Mouse (Mus musculus) forebrain, embryonic 11.5 days (tissue): ENCODE data around the gene Pptc7. TPM values are rescaled to one million over a fixed set of nuclear protein-coding genes. Genes with fewer than 3 reads are reported as not detected.

Experiments
- ATAC-seq: fragments of 200-750 bp; cut with Nextera tagmentation; replicated peaks from 2 replicates; pipeline ENCODE4 v1.8.0; 2017; ENCODE audit warnings: moderate TSS enrichment; ENCODE audit not compliant: low FRiP score
- DNase-seq: peaks from one replicate; pipeline ENCODE4 v3.0.0-alpha.2; 2017; ENCODE audit warnings: low spot score
- H3K27ac ChIP-seq: fragments of 300-500 bp; sonication (generic); 2 replicates; pipeline ENCODE4 v1.5.1; 2014; ENCODE audit warnings: low read depth, low read length
- H3K27me3 ChIP-seq: fragments of 300-500 bp; sonication (generic); 2 replicates; pipeline ENCODE4 v1.6.1; 2014; ENCODE audit warnings: mild to moderate bottlenecking, low read length, mixed read lengths; ENCODE audit not compliant: control insufficient read depth, insufficient read depth
- H3K36me3 ChIP-seq: fragments of 300-500 bp; sonication (generic); 2 replicates; pipeline ENCODE4 v1.6.1; 2014; ENCODE audit warnings: mild to moderate bottlenecking, low read length, moderate library complexity, mixed read lengths; ENCODE audit not compliant: control insufficient read depth, insufficient read depth
- H3K4me1 ChIP-seq: fragments of 300-500 bp; sonication (generic); replicated peaks from 2 replicates; pipeline ENCODE4 v1.6.1; 2014; ENCODE audit warnings: low read length, mixed read lengths; ENCODE audit not compliant: control insufficient read depth, insufficient read depth
- H3K4me2 ChIP-seq: fragments of 300-500 bp; sonication (generic); 2 replicates; pipeline ENCODE4 v1.6.1; 2014; ENCODE audit warnings: low read depth, mild to moderate bottlenecking, low read length, moderate library complexity, mixed read lengths; ENCODE audit not compliant: severe bottlenecking
- H3K4me3 ChIP-seq: fragments of 300-500 bp; sonication (generic); 2 replicates; pipeline ENCODE4 v1.5.1; 2014; ENCODE audit warnings: low read depth, low read length
- H3K9ac ChIP-seq: fragments of 300-500 bp; sonication (generic); 2 replicates; pipeline ENCODE4 v1.6.1; 2014; ENCODE audit warnings: low read length
- H3K9me3 ChIP-seq: fragments of 300-500 bp; sonication (generic); 2 replicates; pipeline ENCODE4 v1.6.1; 2016; ENCODE audit warnings: low read length, mixed read lengths; ENCODE audit not compliant: control insufficient read depth
- WGBS: fragments of 180-500 bp; shearing (Covaris S2); extraction: QIAGEN DNeasy Blood & Tissue Kit; methylation state at CpG from one replicate; pipeline ENCODE4 v1.1.7; 2014; 5-methylcytosine and 5-hydroxymethylcytosine counted together
- polyA plus RNA-seq: library from polyadenylated mRNA; unstranded; fragments of >200 nt; fragmentation: Nextera tagmentation; extraction: Ambion mirVana; gene quantifications from 2 replicates; pipeline ENCODE4 v1.2.1, GENCODE M21; 2014

Pptc7 gene
- polyA plus RNA-seq, 1 experiment from 2014 or later: 9.1 TPM

GRCm38 (mm10) chr5:122245186-122245585 lies 39.0 kb upstream of the Pptc7 start:
- no peaks in the 10 kb centered on the region for H3K36me3 ChIP-seq

GRCm38 (mm10) chr5:122246547-122247167 lies 37.5 kb upstream of the Pptc7 start:
- WGBS: 89% methylated on average over 10 of the region's 10 CpGs
- Histone ChIP-seq H3K4me2 (no peak overlapping the region), H3K9ac (no peak overlapping the region), H3K36me3 (no peaks in the 10 kb centered on the region), H3K4me3 (no peak overlapping the region), H3K27me3 (no peaks in the 10 kb centered on the region), H3K9me3 (no peaks in the 10 kb centered on the region), H3K4me1 (peaks cover 5% of the 10 kb centered on the region; the same call in 1 of the 2 replicates), H3K27ac (no peak overlapping the region)
- no peak for DNase-seq
- ATAC-seq: no peak

More at GRCm38 (mm10) chr5:122245186-122245585, 39.0 kb upstream of the Pptc7 start:
- no peak overlapping the region for H3K4me2 ChIP-seq
- no peak for ATAC-seq
- DNase-seq: no peak
- no peak overlapping the region for H3K27ac ChIP-seq
- WGBS: 70% methylated on average over 3 of the region's 3 CpGs
- H3K9ac ChIP-seq: no peak overlapping the region
- no peak overlapping the region for H3K4me3 ChIP-seq
- no peaks in the 10 kb centered on the region for H3K9me3 ChIP-seq
- no peaks in the 10 kb centered on the region for H3K27me3 ChIP-seq
- H3K4me1 ChIP-seq: peaks cover 5% of the 10 kb centered on the region; the same call in 1 of the 2 replicates

- 93% methylated on average over 11 of the region's 11 CpGs for WGBS
- no peak overlapping the region for H3K27ac ChIP-seq
- H3K36me3 ChIP-seq: no peaks in the 10 kb centered on the region; the same call in 1 of the 2 replicates
- ATAC-seq (no peak), DNase-seq (no peak)
- no peaks in the 10 kb centered on the region for H3K27me3 ChIP-seq
- H3K4me3 ChIP-seq: no peak overlapping the region
- H3K9ac ChIP-seq: no peak overlapping the region
- H3K4me1 ChIP-seq: peaks cover 5% of the 10 kb centered on the region; the same call in 1 of the 2 replicates
- H3K9me3 ChIP-seq: no peaks in the 10 kb centered on the region
- no peak overlapping the region for H3K4me2 ChIP-seq
Observed at GRCm38 (mm10) chr5:122247529-122247928, 36.6 kb upstream of the Pptc7 start.

GRCm38 (mm10) chr5:122247934-122248333 lies 36.2 kb upstream of the Pptc7 start:
- peaks cover 5% of the 10 kb centered on the region; the same call in 1 of the 2 replicates for H3K4me1 ChIP-seq
- H3K9me3 ChIP-seq: no peaks in the 10 kb centered on the region
- no peak overlapping the region for H3K9ac ChIP-seq
- no peak overlapping the region for H3K27ac ChIP-seq
- no peaks in the 10 kb centered on the region; the same call in 1 of the 2 replicates for H3K36me3 ChIP-seq
- WGBS: 94% methylated on average over 7 of the region's 7 CpGs
- ATAC-seq: no peak
- no peaks in the 10 kb centered on the region for H3K27me3 ChIP-seq
- DNase-seq: no peak
- no peak overlapping the region for H3K4me3 ChIP-seq
- no peak overlapping the region for H3K4me2 ChIP-seq

- no peak overlapping the region for H3K4me2 ChIP-seq
- no peaks in the 10 kb centered on the region; the same call in 1 of the 2 replicates for H3K36me3 ChIP-seq
- no peak overlapping the region for H3K27ac ChIP-seq
- ATAC-seq (no peak), DNase-seq (no peak)
- H3K4me1 ChIP-seq: peaks cover 5% of the 10 kb centered on the region; the same call in 1 of the 2 replicates
- no peaks in the 10 kb centered on the region for H3K9me3 ChIP-seq
- WGBS: 90% methylated on average over 4 of the region's 4 CpGs
- H3K9ac ChIP-seq: no peak overlapping the region
- H3K27me3 ChIP-seq: no peaks in the 10 kb centered on the region
- no peak overlapping the region for H3K4me3 ChIP-seq
Observed at GRCm38 (mm10) chr5:122249281-122249680, 34.9 kb upstream of the Pptc7 start.

GRCm38 (mm10) chr5:122251895-122252606 lies 32.1 kb upstream of the Pptc7 start:
- WGBS: 87% methylated on average over 17 of the region's 17 CpGs
- no peaks in the 10 kb centered on the region for H3K9me3 ChIP-seq
- no peak overlapping the region for H3K27ac ChIP-seq
- ATAC-seq (no peak), DNase-seq (no peak)
- H3K36me3 ChIP-seq: peaks cover 4% of the 10 kb centered on the region
- no peaks in the 10 kb centered on the region for H3K27me3 ChIP-seq
- no peak overlapping the region for H3K4me2 ChIP-seq
- no peak overlapping the region for H3K9ac ChIP-seq
- no peak overlapping the region for H3K4me3 ChIP-seq
- H3K4me1 ChIP-seq: no peaks in the 10 kb centered on the region

GRCm38 (mm10) chr5:122258027-122258741 lies 26.0 kb upstream of the Pptc7 start:
- H3K36me3 ChIP-seq: peaks cover 10% of the 10 kb centered on the region

GRCm38 (mm10) chr5:122262104-122262503 lies 22.1 kb upstream of the Pptc7 start:
- no peak overlapping the region for H3K4me3 ChIP-seq

More at GRCm38 (mm10) chr5:122258027-122258741, 26.0 kb upstream of the Pptc7 start:
- H3K4me1 ChIP-seq: no peaks in the 10 kb centered on the region
- H3K27ac ChIP-seq: no peak overlapping the region
- WGBS: 86% methylated on average over 6 of the region's 6 CpGs
- no peak overlapping the region for H3K4me3 ChIP-seq
- H3K4me2 ChIP-seq: no peak overlapping the region
- ATAC-seq: no peak
- H3K27me3 ChIP-seq: no peaks in the 10 kb centered on the region
- DNase-seq: no peak
- no peak overlapping the region for H3K9ac ChIP-seq
- H3K9me3 ChIP-seq: no peaks in the 10 kb centered on the region

More at GRCm38 (mm10) chr5:122262104-122262503, 22.1 kb upstream of the Pptc7 start:
- no peak overlapping the region for H3K27ac ChIP-seq
- no peak overlapping the region for H3K4me2 ChIP-seq
- H3K9ac ChIP-seq: no peak overlapping the region
- peaks cover 5% of the 10 kb centered on the region for H3K36me3 ChIP-seq
- no peak for ATAC-seq
- WGBS: 67% methylated on average over 7 of the region's 7 CpGs
- no peaks in the 10 kb centered on the region for H3K9me3 ChIP-seq
- H3K4me1 ChIP-seq: peaks cover 4% of the 10 kb centered on the region; the same call in 1 of the 2 replicates
- H3K27me3 ChIP-seq: no peaks in the 10 kb centered on the region
- no peak for DNase-seq
